8 mouse cellular contexts compared by ENCODE assay signal in genomic region chr6:134036491-134036911, GRCm38 (mm10). TPM values are rescaled to one million over a fixed set of nuclear protein-coding genes. Genes with fewer than 3 reads are reported as not detected.
DNase-seq lines count a peak whose midpoint lies in the region; ATAC-seq and TF ChIP-seq lines count a peak whose summit lies in the region.

No protein-coding gene starts in this region.

- ATAC-seq in stomach, embryonic 14.5 days (ENCODE audit: insufficient number of reproducible peaks, insufficient read depth, low FRiP score, low read depth), result no peak

- TF ChIP-seq CTCF in testis, adult 2 months (IDR thresholded peaks at IDR 0.05; ENCODE audit: control insufficient read depth, insufficient read depth, insufficient replicate concordance, low read depth, low read length), result no peak

- H3K9ac ChIP-seq in stomach, embryonic 14.5 days (replicated peaks; ENCODE audit: low read depth, low read length), result peak overlapping the region; percentile 98

- H3K9me3 ChIP-seq in embryonic facial prominence, embryonic 10.5 days, result no peaks in the 10 kb centered on the region
- H3K9me3 ChIP-seq in limb, embryonic 10.5 days (replicated peaks), result no peaks in the 10 kb centered on the region
- H3K9me3 ChIP-seq in stomach, embryonic 14.5 days (ENCODE audit: control insufficient read depth, low read depth, low read length), result no peaks in the 10 kb centered on the region

- no peak overlapping the region for H3K27ac ChIP-seq in testis, adult 2 months (ENCODE audit: control insufficient read depth, insufficient read depth, low read depth, low read length)
- peak overlapping the region; percentile 100 for H3K27ac ChIP-seq in embryonic facial prominence, embryonic 10.5 days (replicated peaks)
- peak overlapping the region; percentile 100 for H3K27ac ChIP-seq in limb, embryonic 10.5 days
- peak overlapping the region; percentile 100 for H3K27ac ChIP-seq in stomach, embryonic 14.5 days (ENCODE audit: low read length)

- no peaks in the 10 kb centered on the region for H3K27me3 ChIP-seq in testis, adult 2 months (ENCODE audit: control insufficient read depth, insufficient read depth, low read length)
- no peaks in the 10 kb centered on the region for H3K27me3 ChIP-seq in embryonic facial prominence, embryonic 10.5 days (replicated peaks; ENCODE audit: low read depth, poor library complexity, severe bottlenecking)
- no peaks in the 10 kb centered on the region for H3K27me3 ChIP-seq in limb, embryonic 10.5 days (ENCODE audit: low read depth, poor library complexity, severe bottlenecking)
- no peaks in the 10 kb centered on the region for H3K27me3 ChIP-seq in stomach, embryonic 14.5 days (ENCODE audit: control insufficient read depth, insufficient read depth, low read length)

- peak overlapping the region; percentile 83; the same call in 1 of the 2 replicates for H3K4me3 ChIP-seq in testis, adult 2 months (ENCODE audit: control insufficient read depth, low read depth, low read length)
- peak overlapping the region; percentile 86 for H3K4me3 ChIP-seq in embryonic facial prominence, embryonic 10.5 days
- peak overlapping the region; percentile 80 for H3K4me3 ChIP-seq in limb, embryonic 10.5 days
- peak overlapping the region; percentile 84 for H3K4me3 ChIP-seq in stomach, embryonic 14.5 days (ENCODE audit: low read depth, low read length)

- H3K4me1 ChIP-seq in testis, adult 2 months (ENCODE audit: control insufficient read depth, insufficient read depth, low read length), result peaks cover 8% of the 10 kb centered on the region
- peaks cover 48% of the 10 kb centered on the region for H3K4me1 ChIP-seq in embryonic facial prominence, embryonic 10.5 days
- H3K4me1 ChIP-seq in limb, embryonic 10.5 days, result peaks cover 50% of the 10 kb centered on the region
- peaks cover 46% of the 10 kb centered on the region for H3K4me1 ChIP-seq in stomach, embryonic 14.5 days (ENCODE audit: control insufficient read depth, insufficient read depth, low read length)

- under 1% methylated on average over 8 of the region's 8 CpGs for WGBS in embryonic facial prominence, embryonic 10.5 days
- WGBS in limb, embryonic 10.5 days, result 3% methylated on average over 7 of the region's 8 CpGs
- WGBS in stomach, embryonic 14.5 days, result under 1% methylated on average over 7 of the region's 8 CpGs

- no peaks in the 10 kb centered on the region for H3K36me3 ChIP-seq in testis, adult 2 months (ENCODE audit: control insufficient read depth, insufficient read depth, low read length)
- 0 out of 2 replicates have a peak, but pooled peaks cover 7% of the 10 kb centered on the region for H3K36me3 ChIP-seq in embryonic facial prominence, embryonic 10.5 days (replicated peaks)
- H3K36me3 ChIP-seq in limb, embryonic 10.5 days, result no peaks in the 10 kb centered on the region
- H3K36me3 ChIP-seq in stomach, embryonic 14.5 days (ENCODE audit: control insufficient read depth, insufficient read depth, low read length), result no peaks in the 10 kb centered on the region

- no peak for DNase-seq in testis, postnatal 14 days (ENCODE audit: low spot score)
- no peak for DNase-seq in embryonic facial prominence, embryonic 10.5 days (ENCODE audit: low spot score)
- DNase-seq in limb, embryonic 10.5 days (ENCODE audit: low spot score), result no peak
- DNase-seq in spleen, postnatal 4 days (ENCODE audit: low spot score in 2 of 2), result no peak
- no peak for DNase-seq in cerebellum, postnatal 25 days
- DNase-seq in cerebellum, postnatal 36 days, result no peak

- peak overlapping the region; percentile 71 for H3K4me2 ChIP-seq in stomach, embryonic 14.5 days (replicated peaks; ENCODE audit: low read depth, low read length)

- TF ChIP-seq POLR2A in testis, adult 2 months (IDR thresholded peaks at IDR 0.05; ENCODE audit: control insufficient read depth, low read depth, low read length), result no peak

RNA-seq across cellular contexts. Expression of gene Etv6, which starts 1.0 kb away (rescaled TPM):
- 4.4 and 5.4 TPM in 2 replicates for polyA plus RNA-seq in testis, adult 2 months (2012; rRNA removed)
- 16.6 and 17.0 TPM in 2 replicates for polyA plus RNA-seq in embryonic facial prominence, embryonic 10.5 days (2016; fragmentation: Nextera tagmentation; extraction: Ambion mirVana)
- 16.4 and 17.8 TPM in 2 replicates for polyA plus RNA-seq in limb, embryonic 10.5 days (2016; fragmentation: Nextera tagmentation; extraction: Ambion mirVana)
- polyA plus RNA-seq in stomach, embryonic 14.5 days (2014; fragmentation: Nextera tagmentation; extraction: Ambion mirVana), result 16.0 and 17.7 TPM in 2 replicates
